Comparison of ENCODE assay signal across 7 mouse cellular contexts in genomic region chr8:114715318-114716070, GRCm38 (mm10).
DNase-seq lines count a peak whose midpoint lies in the region; ATAC-seq and TF ChIP-seq lines count a peak whose summit lies in the region.

No protein-coding gene starts in this region.

- intact Hi-C loops in heart, postnatal 36 days (cut with DNase I): loop anchor here (1.0 to 2.0 kb wide), 2 partner anchors 174 to 263 kb away; no protein-coding TSS in a partner anchor

- no peak overlapping the region for H3K4me3 ChIP-seq in hindbrain, postnatal 0 days (ENCODE audit: low read length)
- no peak overlapping the region for H3K4me3 ChIP-seq in hindbrain, embryonic 14.5 days (replicated peaks; ENCODE audit: low read length)
- no peak overlapping the region for H3K4me3 ChIP-seq in ES-Bruce4 (ENCODE audit: low read depth, low read length)

- H3K27me3 ChIP-seq in hindbrain, postnatal 0 days (ENCODE audit: insufficient read depth, low read length): no peaks in the 10 kb centered on the region
- no peaks in the 10 kb centered on the region for H3K27me3 ChIP-seq in hindbrain, embryonic 14.5 days (ENCODE audit: control insufficient read depth, insufficient read depth, low read length)
- no peaks in the 10 kb centered on the region for H3K27me3 ChIP-seq in ES-Bruce4 (ENCODE audit: control insufficient read depth, insufficient read depth, low read length, poor library complexity, severe bottlenecking)

- H3K9ac ChIP-seq in hindbrain, postnatal 0 days (replicated peaks; ENCODE audit: low read length): no peak overlapping the region
- no peak overlapping the region for H3K9ac ChIP-seq in hindbrain, embryonic 14.5 days
- H3K9ac ChIP-seq in ES-Bruce4 (ENCODE audit: low read depth, poor library complexity, severe bottlenecking): no peak overlapping the region

- H3K36me3 ChIP-seq in hindbrain, postnatal 0 days (ENCODE audit: insufficient read depth, low read length): no peaks in the 10 kb centered on the region
- no peaks in the 10 kb centered on the region for H3K36me3 ChIP-seq in hindbrain, embryonic 14.5 days (replicated peaks; ENCODE audit: control insufficient read depth, insufficient read depth)
- H3K36me3 ChIP-seq in ES-Bruce4 (ENCODE audit: control insufficient read depth, insufficient read depth, low read length, poor library complexity, severe bottlenecking): no peaks in the 10 kb centered on the region

- TF ChIP-seq CTCF in hindbrain, postnatal 0 days (IDR thresholded peaks at IDR 0.05; ENCODE audit: low read depth): peak; percentile 65
- peak; percentile 62 for TF ChIP-seq CTCF in ES-Bruce4 (IDR thresholded peaks at IDR 0.05; ENCODE audit: low read depth, low read length)

- no peaks in the 10 kb centered on the region for H3K4me1 ChIP-seq in hindbrain, postnatal 0 days (ENCODE audit: insufficient read depth, low read length)
- no peaks in the 10 kb centered on the region for H3K4me1 ChIP-seq in hindbrain, embryonic 14.5 days (replicated peaks; ENCODE audit: control insufficient read depth, insufficient read depth, low read length)
- no peaks in the 10 kb centered on the region for H3K4me1 ChIP-seq in ES-Bruce4 (ENCODE audit: control insufficient read depth, insufficient read depth, low read length)

- ATAC-seq in hindbrain, postnatal 0 days: no peak
- ATAC-seq in hindbrain, embryonic 14.5 days (ENCODE audit: low FRiP score): no peak

- no peak overlapping the region for H3K4me2 ChIP-seq in hindbrain, postnatal 0 days (ENCODE audit: low read depth, low read length)
- no peak overlapping the region for H3K4me2 ChIP-seq in hindbrain, embryonic 14.5 days (replicated peaks)

- DNase-seq in hindbrain, postnatal 0 days (ENCODE audit: low spot score): peak; percentile 48
- no peak for DNase-seq in hindbrain, embryonic 14.5 days (ENCODE audit: low spot score)
- DNase-seq in 3T3-L1 (ENCODE audit: low read depth, low spot score): peak; percentile 12
- DNase-seq in heart, postnatal 36 days: peak; percentile 10 to 43
- DNase-seq in natural killer cell, adult 2 months (ENCODE audit: low spot score in 2 of 2): no peak
- DNase-seq in right cerebral cortex, adult 18-20 months: no peak

- 60% methylated on average over 13 of the region's 13 CpGs for WGBS in hindbrain, postnatal 0 days
- 61% methylated on average over 13 of the region's 13 CpGs for WGBS in hindbrain, embryonic 14.5 days

- TF ChIP-seq POLR2A in ES-Bruce4 (IDR thresholded peaks at IDR 0.05; ENCODE audit: insufficient read depth, low read length): no peak

- no peak for TF ChIP-seq EP300 in ES-Bruce4 (IDR thresholded peaks at IDR 0.05; ENCODE audit: insufficient read depth, low read depth, low read length)

- no peak overlapping the region for H3K27ac ChIP-seq in hindbrain, postnatal 0 days
- H3K27ac ChIP-seq in hindbrain, embryonic 14.5 days: no peak overlapping the region
- no peak overlapping the region for H3K27ac ChIP-seq in ES-Bruce4 (ENCODE audit: insufficient read depth, low read length)

- H3K9me3 ChIP-seq in hindbrain, postnatal 0 days (ENCODE audit: low read length): no peaks in the 10 kb centered on the region
- no peaks in the 10 kb centered on the region for H3K9me3 ChIP-seq in hindbrain, embryonic 14.5 days (ENCODE audit: control insufficient read depth, low read length)
- H3K9me3 ChIP-seq in ES-Bruce4 (replicated peaks; ENCODE audit: control insufficient read depth, insufficient read depth, low read length, poor library complexity, severe bottlenecking): no peaks in the 10 kb centered on the region

Comparison
In these comparisons a context has a peak if more than half of its experiments do, and no peak if none do; other contexts are left out.
1. DNase-seq: peak in hindbrain, postnatal 0 days (single experiment), 3T3-L1 (single experiment) and heart, postnatal 36 days (2 of 2); none in hindbrain, embryonic 14.5 days (single experiment), natural killer cell, adult 2 months (0 of 2) and right cerebral cortex, adult 18-20 months (single experiment).